Mouse (Mus musculus): ENCODE results near the gene Trabd. TPM values are rescaled to one million over a fixed set of nuclear protein-coding genes. Genes with fewer than 3 reads are reported as not detected.

The Trabd gene
- polyA plus RNA-seq, 1 experiment from 2014 or later: 23.0 TPM

DNA sequence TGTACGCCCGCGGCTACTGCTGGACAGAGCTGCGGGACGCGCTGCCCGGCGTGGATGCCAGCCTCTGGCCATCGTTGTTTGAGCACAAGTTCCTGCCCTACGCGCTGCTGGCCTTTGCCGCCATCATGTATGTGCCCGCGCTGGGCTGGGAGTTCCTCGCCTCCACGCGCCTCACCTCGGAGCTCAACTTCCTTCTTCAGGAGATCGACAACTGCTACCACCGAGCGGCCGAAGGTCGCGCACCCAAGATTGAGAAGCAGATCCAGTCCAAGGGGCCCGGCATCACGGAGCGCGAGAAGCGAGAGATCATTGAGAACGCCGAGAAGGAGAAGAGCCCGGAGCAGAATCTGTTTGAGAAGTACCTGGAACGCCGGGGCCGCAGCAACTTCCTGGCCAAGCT, 7.3 kb upstream of the Trabd start:
- 26% methylated on average over 35 of the region's 35 CpGs for WGBS (ENCODE audit: missing documents)
- Histone ChIP-seq H3K4me3 (ENCODE audit: inconsistent target) (no peak overlapping the region), H3K36me3 (ENCODE audit: inconsistent target) (no peaks in the 10 kb centered on the region), H3K27ac (no peak overlapping the region), H3K79me2 (ENCODE audit: inconsistent target) (no peaks in the 10 kb centered on the region)

GRCm38 (mm10) chr15:89068226-89068625, 6.7 kb upstream of the Trabd start:
- no peak overlapping the region for H3K4me3 ChIP-seq (ENCODE audit: inconsistent target)
- no peak overlapping the region for H3K27ac ChIP-seq
- 71% methylated on average over 23 of the region's 26 CpGs for WGBS (ENCODE audit: missing documents)
- no peaks in the 10 kb centered on the region for H3K36me3 ChIP-seq (ENCODE audit: inconsistent target)
- no peaks in the 10 kb centered on the region for H3K79me2 ChIP-seq (ENCODE audit: inconsistent target)

GRCm38 (mm10) chr15:89069336-89069840, 5.5 kb upstream of the Trabd start:
- H3K4me3 ChIP-seq (ENCODE audit: inconsistent target): no peak overlapping the region
- 90% methylated on average over 16 of the region's 19 CpGs for WGBS (ENCODE audit: missing documents)
- H3K79me2 ChIP-seq (ENCODE audit: inconsistent target): no peaks in the 10 kb centered on the region
- H3K27ac ChIP-seq: no peak overlapping the region
- no peaks in the 10 kb centered on the region for H3K36me3 ChIP-seq (ENCODE audit: inconsistent target)

DNA sequence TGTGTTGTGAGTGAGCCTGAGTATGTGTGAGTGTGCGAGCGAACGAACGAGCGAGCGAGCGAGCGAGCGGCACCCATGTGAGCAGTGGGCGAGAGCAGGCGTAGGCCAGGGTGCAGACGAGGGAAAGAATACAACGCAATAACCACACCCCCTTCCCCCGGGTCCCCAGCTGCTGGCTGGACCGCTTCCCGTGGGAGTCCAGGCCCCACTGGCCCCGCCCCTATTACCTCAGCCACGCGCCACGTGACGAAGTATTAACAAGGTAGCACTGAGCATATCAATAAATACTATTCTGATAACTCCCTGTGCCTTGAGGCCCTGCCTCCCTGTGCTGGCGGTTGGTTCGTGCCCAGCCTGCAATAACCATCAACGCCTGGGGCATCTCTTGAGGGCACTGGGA, 4.3 kb upstream of the Trabd start:
- Histone ChIP-seq H3K36me3 (ENCODE audit: inconsistent target) (no peaks in the 10 kb centered on the region), H3K27ac (no peak overlapping the region), H3K4me3 (ENCODE audit: inconsistent target) (no peak overlapping the region), H3K79me2 (ENCODE audit: inconsistent target) (no peaks in the 10 kb centered on the region)
- 91% methylated on average over 24 of the region's 24 CpGs for WGBS (ENCODE audit: missing documents)

- Histone ChIP-seq H3K36me3 (ENCODE audit: inconsistent target) (no peaks in the 10 kb centered on the region), H3K79me2 (ENCODE audit: inconsistent target) (peaks cover 31% of the 10 kb centered on the region), H3K27ac (no peak overlapping the region), H3K4me3 (ENCODE audit: inconsistent target) (no peak overlapping the region)
- WGBS (ENCODE audit: missing documents): 37% methylated on average over 7 of the region's 10 CpGs
Observed at GRCm38 (mm10) chr15:89073993-89074603, 826 bp upstream of the Trabd start.

GRCm38 (mm10) chr15:89075478-89076147, 689 bp downstream of the Trabd start:
- Histone ChIP-seq H3K36me3 (ENCODE audit: inconsistent target) (no peaks in the 10 kb centered on the region), H3K27ac (peak overlapping the region; percentile 70), H3K79me2 (ENCODE audit: inconsistent target) (peaks cover 46% of the 10 kb centered on the region), H3K4me3 (ENCODE audit: inconsistent target) (peak overlapping the region; percentile 60)
- 2% methylated on average over 39 of the region's 59 CpGs for WGBS (ENCODE audit: missing documents)

DNA sequence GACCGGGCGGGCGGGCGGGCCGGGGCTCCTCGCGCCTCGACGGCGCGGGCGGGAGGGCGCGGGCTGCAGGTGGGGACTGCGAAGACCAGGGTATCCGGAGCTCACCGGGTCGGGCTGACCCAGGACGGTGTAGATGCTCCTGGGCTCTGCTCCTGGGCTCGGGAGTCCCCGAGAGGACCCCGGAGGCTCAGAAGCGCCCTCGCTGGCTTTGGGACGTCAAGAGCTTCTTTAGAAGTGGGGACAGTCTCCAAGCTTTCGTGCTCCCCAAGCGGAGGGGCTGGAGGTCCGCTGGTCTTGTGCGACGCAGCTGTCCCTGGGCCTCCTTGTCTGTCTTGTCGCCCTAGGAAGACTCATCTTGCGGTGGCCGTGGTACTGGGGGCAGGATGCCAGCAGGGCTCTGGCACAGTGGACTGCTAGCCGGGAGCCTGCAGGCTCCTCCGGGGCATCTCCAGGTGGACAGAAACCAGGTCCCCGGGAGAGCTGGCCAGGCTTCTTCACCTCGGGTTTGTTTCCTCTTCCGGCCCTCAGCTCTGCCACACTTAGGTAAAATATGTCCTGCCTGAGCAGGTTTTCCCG, 1.3 kb downstream of the Trabd start:
- Histone ChIP-seq H3K27ac (peak overlapping the region; percentile 69), H3K79me2 (ENCODE audit: inconsistent target) (peaks cover 52% of the 10 kb centered on the region), H3K4me3 (ENCODE audit: inconsistent target) (peak overlapping the region; percentile 89), H3K36me3 (ENCODE audit: inconsistent target) (no peaks in the 10 kb centered on the region; the same call in 1 of the 2 replicates)
- under 1% methylated on average over 35 of the region's 39 CpGs for WGBS (ENCODE audit: missing documents)

GRCm38 (mm10) chr15:89078208-89078836, 3.4 kb downstream of the Trabd start:
- Histone ChIP-seq H3K27ac (peak overlapping the region; percentile 69), H3K4me3 (ENCODE audit: inconsistent target) (peak overlapping the region; percentile 89), H3K79me2 (ENCODE audit: inconsistent target) (peaks cover 58% of the 10 kb centered on the region), H3K36me3 (ENCODE audit: inconsistent target) (peaks cover 18% of the 10 kb centered on the region)
- 3% methylated on average over 9 of the region's 9 CpGs for WGBS (ENCODE audit: missing documents)

DNA sequence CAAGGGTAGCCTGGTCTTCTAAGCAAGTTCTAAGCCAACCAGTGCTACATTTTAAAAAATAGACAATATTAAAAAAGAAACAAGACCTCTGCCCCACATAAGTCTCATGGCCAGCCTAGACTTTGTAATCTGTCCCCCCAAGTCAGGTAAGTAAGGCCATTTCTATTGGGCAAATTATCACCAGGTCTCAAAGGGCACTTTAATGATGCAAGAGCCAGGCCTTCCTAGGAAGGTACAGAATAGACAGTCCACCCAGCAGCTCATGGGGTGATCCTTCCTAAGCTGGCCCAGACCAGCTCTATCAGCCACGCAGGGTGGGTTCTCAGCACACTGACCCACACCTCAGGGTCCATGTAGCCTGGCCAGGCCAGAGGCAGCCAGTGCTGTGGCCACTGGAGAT, 9.0 kb downstream of the Trabd start:
- Histone ChIP-seq H3K79me2 (ENCODE audit: inconsistent target) (peaks cover 29% of the 10 kb centered on the region), H3K4me3 (ENCODE audit: inconsistent target) (no peak overlapping the region), H3K27ac (no peak overlapping the region), H3K36me3 (ENCODE audit: inconsistent target) (peaks cover 50% of the 10 kb centered on the region)
- 100% methylated on average over 1 of the region's 1 CpGs for WGBS (ENCODE audit: missing documents)

DNA sequence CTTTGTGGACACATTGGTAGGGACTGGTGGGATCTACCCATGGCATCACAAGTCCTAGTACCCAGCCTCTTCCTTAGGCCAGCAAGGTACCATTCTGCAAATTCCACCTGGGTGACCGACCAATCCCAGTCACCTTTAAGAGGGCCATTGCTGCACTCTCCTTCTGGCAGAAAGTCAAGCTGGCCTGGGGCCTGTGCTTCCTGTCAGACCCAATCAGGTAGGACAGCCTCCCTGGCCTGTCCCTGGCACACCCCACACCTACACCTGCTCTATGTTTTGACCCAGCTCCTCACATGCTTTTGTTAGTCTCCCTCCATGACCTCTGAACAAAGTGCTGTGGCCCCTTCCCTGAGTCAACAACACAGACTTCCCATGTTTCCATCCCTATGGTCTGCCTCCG, 9.9 kb downstream of the Trabd start:
- Histone ChIP-seq H3K79me2 (ENCODE audit: inconsistent target) (peaks cover 23% of the 10 kb centered on the region), H3K27ac (no peak overlapping the region), H3K4me3 (ENCODE audit: inconsistent target) (no peak overlapping the region), H3K36me3 (ENCODE audit: inconsistent target) (peaks cover 50% of the 10 kb centered on the region)
- WGBS (ENCODE audit: missing documents): 95% methylated on average over 2 of the region's 2 CpGs

GRCm38 (mm10) chr15:89088607-89089247, 13.8 kb downstream of the Trabd start, which contains the start of gene Selenoo:
TSS of gene Selenoo (plus strand) at chr15:89089084.
- 1% methylated on average over 38 of the region's 38 CpGs for WGBS (ENCODE audit: missing documents)
- H3K36me3 ChIP-seq (ENCODE audit: inconsistent target): peaks cover 41% of the 10 kb centered on the region

DNA sequence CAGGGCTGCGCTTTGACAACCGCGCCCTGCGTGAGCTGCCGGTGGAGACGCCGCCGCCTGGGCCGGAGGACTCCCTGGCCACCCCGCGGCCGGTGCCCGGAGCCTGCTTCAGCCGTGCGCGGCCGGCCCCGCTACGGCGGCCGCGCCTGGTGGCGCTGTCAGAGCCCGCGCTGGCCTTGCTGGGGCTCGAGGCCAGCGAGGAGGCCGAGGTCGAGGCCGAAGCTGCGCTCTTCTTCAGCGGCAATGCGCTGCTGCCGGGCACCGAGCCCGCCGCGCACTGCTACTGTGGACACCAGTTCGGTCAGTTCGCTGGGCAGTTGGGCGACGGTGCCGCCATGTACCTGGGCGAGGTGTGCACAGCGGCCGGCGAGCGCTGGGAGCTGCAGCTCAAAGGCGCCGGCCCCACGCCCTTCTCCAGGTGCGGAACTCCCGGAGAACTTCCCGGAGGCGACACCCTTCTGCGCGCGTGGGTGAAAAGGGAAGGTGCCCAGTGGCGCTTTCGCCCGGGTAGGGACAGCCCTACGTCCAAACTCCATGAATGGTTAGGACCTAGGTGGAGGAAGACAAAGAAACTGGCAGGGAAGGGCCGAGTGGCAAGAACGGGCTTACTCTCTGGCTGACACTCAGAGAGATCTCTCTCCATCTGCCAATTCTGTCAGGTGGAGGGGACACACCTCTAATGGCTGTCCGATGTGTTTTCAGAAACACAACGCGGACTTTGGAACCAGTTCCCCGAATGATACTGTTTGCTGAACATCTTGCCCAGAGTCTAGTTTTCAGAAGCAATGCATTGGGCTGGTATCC, 14.5 kb downstream of the Trabd start:
- H3K27ac ChIP-seq: no peak overlapping the region
- peaks cover 11% of the 10 kb centered on the region; the same call in 1 of the 2 replicates for H3K79me2 ChIP-seq (ENCODE audit: inconsistent target)
- WGBS (ENCODE audit: missing documents): 3% methylated on average over 62 of the region's 68 CpGs
- peak overlapping the region; percentile 45 for H3K4me3 ChIP-seq (ENCODE audit: inconsistent target)
- H3K36me3 ChIP-seq (ENCODE audit: inconsistent target): peaks cover 41% of the 10 kb centered on the region

More at GRCm38 (mm10) chr15:89088607-89089247, 13.8 kb downstream of the Trabd start, which contains the start of gene Selenoo:
- peaks cover 11% of the 10 kb centered on the region; the same call in 1 of the 2 replicates for H3K79me2 ChIP-seq (ENCODE audit: inconsistent target)
- no peak within 1 kb of the TSS for H3K27ac ChIP-seq
- H3K4me3 ChIP-seq (ENCODE audit: inconsistent target): peak within 1 kb of the TSS; percentile 45

DNA sequence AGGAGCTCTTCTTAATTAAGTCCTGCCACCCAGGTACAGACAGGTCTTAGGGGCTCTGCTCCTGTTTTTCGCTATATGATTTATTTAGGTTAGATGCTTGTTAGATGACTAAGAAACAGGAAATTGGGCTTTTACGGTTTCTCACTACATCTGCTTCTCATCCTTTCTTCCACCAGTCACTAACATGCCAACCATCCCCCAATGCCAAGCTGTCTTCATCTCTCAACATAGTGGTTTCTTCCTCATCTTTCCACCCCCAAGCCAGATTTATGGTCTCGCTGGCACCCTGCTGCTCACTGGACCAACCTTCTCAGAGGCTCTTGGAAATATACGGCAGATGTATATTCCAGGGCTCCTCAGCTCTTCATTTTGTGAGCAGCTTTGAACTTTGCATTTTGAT, 15.7 kb downstream of the Trabd start:
- Histone ChIP-seq H3K79me2 (ENCODE audit: inconsistent target) (peaks cover 11% of the 10 kb centered on the region; the same call in 1 of the 2 replicates), H3K4me3 (ENCODE audit: inconsistent target) (no peak overlapping the region), H3K27ac (no peak overlapping the region), H3K36me3 (ENCODE audit: inconsistent target) (peaks cover 41% of the 10 kb centered on the region)
- WGBS (ENCODE audit: missing documents): 87% methylated on average over 4 of the region's 4 CpGs
